Mouse (Mus musculus): ENCODE measurements around the gene Rap1gap2.

DNA sequence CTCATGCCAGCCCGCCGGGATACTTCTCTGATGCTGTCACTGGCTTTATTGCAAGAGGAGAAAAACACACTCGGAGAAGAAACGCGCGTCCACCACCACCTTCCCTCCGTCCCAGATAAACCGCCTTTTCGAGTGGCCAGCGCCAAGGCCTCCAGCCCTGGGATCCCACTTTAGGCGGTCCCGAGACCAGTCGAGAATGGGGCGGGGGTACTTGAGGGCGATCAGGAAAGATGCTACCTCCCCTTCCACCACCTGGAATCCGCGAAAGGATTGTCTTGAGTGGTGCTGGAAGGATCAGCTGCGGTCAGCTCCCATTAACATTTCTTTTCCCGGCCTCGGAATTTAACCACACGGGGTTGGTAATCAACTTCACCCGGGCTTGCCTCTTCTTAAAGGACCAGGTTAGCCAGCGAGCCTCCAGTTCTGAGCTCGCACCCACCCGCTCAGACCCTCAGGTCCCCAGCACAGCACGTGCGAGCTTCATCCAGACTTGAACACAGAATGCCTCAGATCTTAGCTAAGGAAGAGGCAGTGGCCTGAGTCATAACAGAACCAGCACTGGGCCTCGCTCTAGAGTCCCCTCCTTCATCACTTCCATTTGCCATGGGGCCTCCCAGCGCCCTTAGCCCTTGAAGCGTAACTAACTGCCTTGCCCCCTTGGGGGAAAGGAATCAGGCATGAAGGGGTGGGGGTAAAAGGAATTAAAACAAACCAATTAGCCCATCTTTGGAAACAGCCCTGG is 87.3 kb downstream of the Rap1gap2 start:
- TF ChIP-seq CTCF (IDR thresholded peaks at IDR 0.05; ENCODE audit: insufficient read depth, low read length) (no peak), POLR2A (IDR thresholded peaks at IDR 0.05; ENCODE audit: borderline replicate concordance, extremely low read depth, low read depth, low read length) (no peak)
